Mouse (Mus musculus) R1 (cell line): ENCODE measurements around the gene Cpne4.
A peak's percentile ranks its signal among the peaks of the same experiment; 100 is the strongest.

Source experiments
- DNase-seq: peaks from one replicate; pipeline ENCODE4 v3.0.0-alpha.2; 2018; ENCODE audit warnings: low read depth, low spot score

Cpne4 gene

GRCm38 (mm10) chr9:104546986-104547385 is at the start of gene Cpne4:
Gene Cpne4, plus strand, starts transcription at chr9:104547286.
- no peak for DNase-seq

GRCm38 (mm10) chr9:104515187-104515586 is 31.9 kb upstream of the Cpne4 start:
- no peak for DNase-seq

GRCm38 (mm10) chr9:104535508-104535907 is 11.6 kb upstream of the Cpne4 start:
- DNase-seq = peak; percentile 48

- DNase-seq = no peak
These were observed 18.7 kb downstream of the Cpne4 start for GRCm38 (mm10) chr9:104565815-104566214.

- DNase-seq = no peak
These were observed 19.4 kb downstream of the Cpne4 start for GRCm38 (mm10) chr9:104566468-104566867.

- no peak for DNase-seq
These were observed 20.0 kb downstream of the Cpne4 start for GRCm38 (mm10) chr9:104567096-104567495.

- peak; percentile 82 for DNase-seq
These were observed 22.5 kb downstream of the Cpne4 start for GRCm38 (mm10) chr9:104569480-104570167.

- DNase-seq = no peak
These were observed 25.8 kb downstream of the Cpne4 start for GRCm38 (mm10) chr9:104572856-104573255.

- peak; percentile 61 for DNase-seq
These were observed 27.4 kb downstream of the Cpne4 start for GRCm38 (mm10) chr9:104574476-104574875.

- no peak for DNase-seq
These were observed 35.0 kb downstream of the Cpne4 start for GRCm38 (mm10) chr9:104581921-104582624.

GRCm38 (mm10) chr9:104582675-104583074 is 35.6 kb downstream of the Cpne4 start:
- DNase-seq = no peak

GRCm38 (mm10) chr9:104594550-104594949 is 47.5 kb downstream of the Cpne4 start:
- DNase-seq = no peak

GRCm38 (mm10) chr9:104594979-104595378 is 47.9 kb downstream of the Cpne4 start:
- DNase-seq = no peak

- no peak for DNase-seq
These were observed 65.4 kb downstream of the Cpne4 start for GRCm38 (mm10) chr9:104612523-104612922.

GRCm38 (mm10) chr9:104616691-104617090 is 69.6 kb downstream of the Cpne4 start:
- no peak for DNase-seq

- DNase-seq = no peak
These were observed 76.5 kb downstream of the Cpne4 start for GRCm38 (mm10) chr9:104623564-104623963.

GRCm38 (mm10) chr9:104627816-104628215 is 80.7 kb downstream of the Cpne4 start:
- no peak for DNase-seq

- DNase-seq = no peak
These were observed 82.2 kb downstream of the Cpne4 start for GRCm38 (mm10) chr9:104629282-104629681.

- DNase-seq = no peak
These were observed 99.4 kb downstream of the Cpne4 start for GRCm38 (mm10) chr9:104646348-104646994.

- no peak for DNase-seq
These were observed 105.7 kb downstream of the Cpne4 start for GRCm38 (mm10) chr9:104652691-104653261.

GRCm38 (mm10) chr9:104659758-104660157 is 112.7 kb downstream of the Cpne4 start:
- DNase-seq = no peak

GRCm38 (mm10) chr9:104676665-104677064 is 129.6 kb downstream of the Cpne4 start:
- DNase-seq = peak; percentile 21
